ENCODE assay signal across 27 mouse cellular contexts in the genomic region with DNA sequence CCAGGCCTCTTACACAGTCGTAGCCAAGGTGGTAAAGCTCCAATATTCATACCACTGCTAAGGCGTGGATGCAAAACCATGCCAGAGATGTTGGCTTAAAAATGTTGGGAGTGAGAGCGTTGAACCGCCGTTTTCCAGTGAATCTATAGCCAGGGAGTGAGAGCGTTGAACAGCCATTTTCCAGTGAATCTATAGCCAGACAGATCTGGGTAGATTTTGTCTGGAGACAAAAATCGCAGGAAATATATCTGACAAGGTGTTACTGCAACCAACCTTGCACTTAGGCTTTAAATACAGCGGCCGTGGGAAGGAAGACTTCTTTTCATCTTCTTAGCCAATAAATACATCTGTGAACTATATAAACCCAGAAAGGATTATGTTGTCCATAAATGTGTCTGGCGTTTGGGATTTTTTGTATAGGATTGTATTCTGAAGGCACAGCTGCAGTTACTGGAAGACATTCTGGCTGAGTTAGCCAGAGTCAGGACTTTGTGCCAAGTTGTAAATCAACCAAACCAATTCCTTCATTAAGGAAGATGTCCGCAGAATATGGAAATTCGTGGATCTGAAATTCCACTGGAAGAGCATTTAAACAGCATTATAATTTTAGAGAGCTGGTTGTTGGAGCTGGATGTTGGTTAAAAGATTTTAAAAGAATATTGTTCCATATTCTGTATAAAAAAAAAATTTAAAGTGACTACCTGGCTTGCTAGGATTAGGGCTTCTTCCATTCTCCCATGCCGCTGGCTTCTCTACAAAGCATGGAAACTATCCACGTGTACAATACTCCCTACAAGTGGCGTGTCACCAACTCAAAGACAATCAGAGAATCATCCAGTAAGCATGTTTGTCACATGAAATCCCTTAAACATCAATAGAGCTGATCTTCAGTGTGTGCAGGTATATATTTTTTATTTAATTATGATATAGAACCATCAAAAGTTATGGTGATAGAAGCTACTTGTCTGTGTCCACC.
A peak's percentile ranks its signal among the peaks of the same experiment; 100 is the strongest.
DNase-seq lines count a peak whose midpoint lies in the region; ATAC-seq lines count a peak whose summit lies in the region.
"Had no signal": no experiment of that assay in that cellular context is flagged by ENCODE, and none has a peak within 500 bp of the region (broad histone marks: within the 10 kb centered on the region; RNA-seq: fewer than 3 reads in every experiment).

No protein-coding gene starts in this region.

- no peak overlapping the region for H3K9ac ChIP-seq in limb, embryonic 13.5 days
- no peak overlapping the region for H3K9ac ChIP-seq in embryonic facial prominence, embryonic 13.5 days
- H3K9ac ChIP-seq in stomach, embryonic 15.5 days = no peak overlapping the region
- H3K9ac ChIP-seq: forebrain, embryonic 13.5 days; hindbrain, embryonic 12.5 days; intestine, embryonic 15.5 days; liver, embryonic 12.5 days; liver, postnatal 0 days; neural tube, embryonic 15.5 days had no signal

- no peak overlapping the region for H3K4me3 ChIP-seq in limb, embryonic 13.5 days
- H3K4me3 ChIP-seq in limb, embryonic 10.5 days = no peak overlapping the region
- H3K4me3 ChIP-seq in embryonic facial prominence, embryonic 13.5 days = no peak overlapping the region
- no peak overlapping the region for H3K4me3 ChIP-seq in stomach, embryonic 15.5 days (replicated peaks)
- H3K4me3 ChIP-seq: forebrain, embryonic 13.5 days; hindbrain, embryonic 12.5 days; intestine, embryonic 15.5 days; liver, embryonic 12.5 days; neural tube, embryonic 15.5 days had no signal

- H3K27me3 ChIP-seq in limb, embryonic 13.5 days = no peaks in the 10 kb centered on the region
- H3K27me3 ChIP-seq in limb, embryonic 10.5 days (ENCODE audit: low read depth, poor library complexity, severe bottlenecking) = no peaks in the 10 kb centered on the region
- no peaks in the 10 kb centered on the region; the same call in 1 of the 2 replicates for H3K27me3 ChIP-seq in embryonic facial prominence, embryonic 13.5 days
- no peaks in the 10 kb centered on the region for H3K27me3 ChIP-seq in stomach, embryonic 15.5 days (replicated peaks)
- H3K27me3 ChIP-seq: forebrain, embryonic 13.5 days; hindbrain, embryonic 12.5 days; intestine, embryonic 15.5 days; liver, embryonic 12.5 days; neural tube, embryonic 15.5 days had no signal

- peak; percentile 30 for ATAC-seq in limb, embryonic 13.5 days (ENCODE audit: low FRiP score, low read depth)
- ATAC-seq in embryonic facial prominence, embryonic 13.5 days (ENCODE audit: insufficient number of reproducible peaks, insufficient read depth, low FRiP score, low TSS enrichment, low read depth) = no peak
- ATAC-seq in stomach, embryonic 15.5 days (ENCODE audit: insufficient read depth, low FRiP score, low read depth) = no peak
- ATAC-seq: activated CD4-positive, CD25-positive, alpha-beta regulatory T cell, adult 4 months; forebrain, embryonic 13.5 days; hindbrain, postnatal 0 days; liver, postnatal 0 days had no signal

- peak overlapping the region; percentile 6; the same call in 1 of the 2 replicates for H3K27ac ChIP-seq in limb, embryonic 13.5 days
- no peak overlapping the region for H3K27ac ChIP-seq in limb, embryonic 10.5 days
- H3K27ac ChIP-seq in embryonic facial prominence, embryonic 13.5 days = peak overlapping the region; percentile 61
- H3K27ac ChIP-seq in stomach, embryonic 15.5 days = 0 out of 2 replicates have a peak overlapping the region, but pooled peaks have one; percentile 17
- H3K27ac ChIP-seq: forebrain, embryonic 13.5 days; hindbrain, embryonic 12.5 days; hindbrain, postnatal 0 days; intestine, embryonic 15.5 days; liver, embryonic 12.5 days; macrophage; neural tube, embryonic 15.5 days had no signal

- DNase-seq in limb, embryonic 10.5 days (ENCODE audit: low spot score) = no peak
- DNase-seq in adipocyte (ENCODE audit: low spot score) = peak; percentile 94
- DNase-seq in ovary, postnatal 14 days (ENCODE audit: low spot score) = no peak
- DNase-seq: adrenal gland, adult 8-10 months; cerebellum, adult 9-10 months; cerebellum, postnatal 36 days; gastrocnemius, postnatal 10 days; heart, postnatal 36 days; kidney, adult 8-10 months; kidney, postnatal 14 days; layer of hippocampus, adult 9-11 months; liver, postnatal 0 days; lung, postnatal 10 days; midbrain, embryonic 14.5 days; right cerebral cortex, adult 18-20 months; spleen, adult 18-20 months had no signal

- H3K4me2 ChIP-seq in limb, embryonic 13.5 days (replicated peaks) = no peak overlapping the region
- H3K4me2 ChIP-seq in embryonic facial prominence, embryonic 13.5 days = no peak overlapping the region
- no peak overlapping the region for H3K4me2 ChIP-seq in stomach, embryonic 15.5 days
- H3K4me2 ChIP-seq: forebrain, embryonic 13.5 days; hindbrain, embryonic 12.5 days; intestine, embryonic 15.5 days; liver, embryonic 12.5 days; neural tube, embryonic 15.5 days had no signal

- no peaks in the 10 kb centered on the region for H3K36me3 ChIP-seq in limb, embryonic 13.5 days
- no peaks in the 10 kb centered on the region for H3K36me3 ChIP-seq in limb, embryonic 10.5 days
- no peaks in the 10 kb centered on the region for H3K36me3 ChIP-seq in embryonic facial prominence, embryonic 13.5 days
- no peaks in the 10 kb centered on the region for H3K36me3 ChIP-seq in stomach, embryonic 15.5 days
- H3K36me3 ChIP-seq: hindbrain, embryonic 12.5 days; intestine, embryonic 15.5 days; liver, embryonic 12.5 days; neural tube, embryonic 15.5 days had no signal

- peaks cover 41% of the 10 kb centered on the region for H3K4me1 ChIP-seq in limb, embryonic 13.5 days
- peaks cover 45% of the 10 kb centered on the region for H3K4me1 ChIP-seq in limb, embryonic 10.5 days
- H3K4me1 ChIP-seq in embryonic facial prominence, embryonic 13.5 days = peaks cover 24% of the 10 kb centered on the region
- no peaks in the 10 kb centered on the region for H3K4me1 ChIP-seq in stomach, embryonic 15.5 days
- H3K4me1 ChIP-seq: forebrain, embryonic 13.5 days; hindbrain, embryonic 12.5 days; intestine, embryonic 15.5 days; liver, embryonic 12.5 days; neural tube, embryonic 15.5 days had no signal

- H3K9me3 ChIP-seq in limb, embryonic 13.5 days = no peaks in the 10 kb centered on the region; the same call in 1 of the 2 replicates
- H3K9me3 ChIP-seq in limb, embryonic 10.5 days (replicated peaks) = no peaks in the 10 kb centered on the region; the same call in 1 of the 2 replicates
- no peaks in the 10 kb centered on the region for H3K9me3 ChIP-seq in embryonic facial prominence, embryonic 13.5 days
- no peaks in the 10 kb centered on the region for H3K9me3 ChIP-seq in stomach, embryonic 15.5 days
- H3K9me3 ChIP-seq: forebrain, embryonic 13.5 days; hindbrain, embryonic 12.5 days; intestine, embryonic 15.5 days; liver, embryonic 12.5 days; neural tube, embryonic 15.5 days had no signal

- 49% methylated on average over 15 of the region's 15 CpGs for WGBS in limb, embryonic 13.5 days
- 83% methylated on average over 15 of the region's 15 CpGs for WGBS in limb, embryonic 10.5 days
- WGBS in embryonic facial prominence, embryonic 13.5 days = 70% methylated on average over 15 of the region's 15 CpGs
- 65% methylated on average over 15 of the region's 15 CpGs for WGBS in stomach, embryonic 15.5 days
